Mouse (Mus musculus): ENCODE data around the gene Nox1.

DNA sequence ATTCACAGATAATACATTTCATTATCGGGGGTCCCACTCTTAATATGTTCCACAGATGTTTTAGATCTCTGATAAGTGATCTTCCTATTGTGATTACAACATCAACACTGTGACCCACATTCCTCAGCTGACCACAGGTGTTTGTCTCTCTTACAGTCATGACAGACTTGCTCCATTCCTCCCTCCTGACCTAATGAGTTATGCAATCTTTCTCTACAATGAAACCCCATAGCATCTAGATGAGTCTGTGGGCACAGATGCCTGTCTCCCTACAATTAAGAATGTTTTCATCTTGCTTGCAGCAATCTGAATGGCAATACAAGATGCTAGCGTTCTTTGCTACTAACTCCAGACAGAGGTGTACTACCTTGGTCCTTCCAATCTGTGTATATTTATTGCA lies 61.3 kb downstream of the Nox1 start:
- no peak for TF ChIP-seq CTCF (IDR thresholded peaks at IDR 0.05; ENCODE audit: extremely low read depth, insufficient read depth, insufficient read length, insufficient replicate concordance)
- no peak for TF ChIP-seq POLR2A (IDR thresholded peaks at IDR 0.05; ENCODE audit: low read depth, low read length)

Measured in spleen, adult 2 months (tissue).